Comparison of ENCODE assay signal across 8 mouse cellular contexts in genomic region chr17:31636942-31637811, GRCm38 (mm10). TPM values are rescaled to one million over a fixed set of nuclear protein-coding genes. Genes with fewer than 3 reads are reported as not detected.
DNase-seq lines count a peak whose midpoint lies in the region; ATAC-seq and TF ChIP-seq lines count a peak whose summit lies in the region.

Gene Cbs (minus strand): TSS chr17:31637238.

- H3K36me3 ChIP-seq in forebrain, embryonic 13.5 days (ENCODE audit: poor library complexity, severe bottlenecking): no peaks in the 10 kb centered on the region
- no peaks in the 10 kb centered on the region for H3K36me3 ChIP-seq in heart, embryonic 16.5 days (ENCODE audit: control insufficient read depth, insufficient read depth)
- H3K36me3 ChIP-seq in liver, postnatal 0 days (replicated peaks; ENCODE audit: insufficient read depth, low read length): no peaks in the 10 kb centered on the region
- no peaks in the 10 kb centered on the region for H3K36me3 ChIP-seq in neural tube, embryonic 14.5 days (ENCODE audit: control insufficient read depth, insufficient read depth, low read length)

- H3K27me3 ChIP-seq in forebrain, embryonic 13.5 days: peaks cover 24% of the 10 kb centered on the region
- H3K27me3 ChIP-seq in heart, embryonic 16.5 days (ENCODE audit: control insufficient read depth, insufficient read depth, low read length): peaks cover 13% of the 10 kb centered on the region
- peaks cover 21% of the 10 kb centered on the region; the same call in 1 of the 2 replicates for H3K27me3 ChIP-seq in liver, postnatal 0 days (ENCODE audit: insufficient read depth, low read length)
- H3K27me3 ChIP-seq in neural tube, embryonic 14.5 days (ENCODE audit: control insufficient read depth, insufficient read depth, low read length): peaks cover 12% of the 10 kb centered on the region

- H3K9me3 ChIP-seq in forebrain, embryonic 13.5 days (replicated peaks): no peaks in the 10 kb centered on the region
- H3K9me3 ChIP-seq in heart, embryonic 16.5 days (replicated peaks; ENCODE audit: control insufficient read depth, low read length): no peaks in the 10 kb centered on the region
- H3K9me3 ChIP-seq in liver, postnatal 0 days (ENCODE audit: low read length): no peaks in the 10 kb centered on the region
- no peaks in the 10 kb centered on the region for H3K9me3 ChIP-seq in neural tube, embryonic 14.5 days (ENCODE audit: control insufficient read depth, low read length)

- peak; percentile 83 for ATAC-seq in forebrain, embryonic 13.5 days
- ATAC-seq in heart, embryonic 16.5 days (replicated peaks; ENCODE audit: extremely low read depth, insufficient read depth, low FRiP score): peak; percentile 92
- ATAC-seq in liver, postnatal 0 days: peak; percentile 85
- ATAC-seq in neural tube, embryonic 14.5 days (ENCODE audit: low read depth): peak; percentile 92

- peak within 1 kb of the TSS; percentile 68 for H3K9ac ChIP-seq in forebrain, embryonic 13.5 days
- H3K9ac ChIP-seq in heart, embryonic 16.5 days (ENCODE audit: low read length): peak within 1 kb of the TSS; percentile 60
- peak within 1 kb of the TSS; percentile 69 for H3K9ac ChIP-seq in liver, postnatal 0 days (replicated peaks)
- peak within 1 kb of the TSS; percentile 50 for H3K9ac ChIP-seq in neural tube, embryonic 14.5 days (replicated peaks; ENCODE audit: low read depth, low read length)

- H3K27ac ChIP-seq in forebrain, embryonic 13.5 days: peak within 1 kb of the TSS; percentile 81
- H3K27ac ChIP-seq in heart, embryonic 16.5 days (ENCODE audit: low read length): peak within 1 kb of the TSS; percentile 48
- peak within 1 kb of the TSS; percentile 97 for H3K27ac ChIP-seq in liver, postnatal 0 days (ENCODE audit: low read depth)
- H3K27ac ChIP-seq in neural tube, embryonic 14.5 days (ENCODE audit: low read depth, low read length): peak within 1 kb of the TSS; percentile 55

- peaks cover 30% of the 10 kb centered on the region for H3K4me1 ChIP-seq in forebrain, embryonic 13.5 days
- peaks cover 21% of the 10 kb centered on the region for H3K4me1 ChIP-seq in heart, embryonic 16.5 days (ENCODE audit: control insufficient read depth, insufficient read depth, low read length)
- peaks cover 13% of the 10 kb centered on the region; the same call in 1 of the 2 replicates for H3K4me1 ChIP-seq in liver, postnatal 0 days (ENCODE audit: insufficient read depth)
- peaks cover 14% of the 10 kb centered on the region for H3K4me1 ChIP-seq in neural tube, embryonic 14.5 days (ENCODE audit: control insufficient read depth, insufficient read depth, low read length)

- peak within 1 kb of the TSS; percentile 96 for H3K4me2 ChIP-seq in forebrain, embryonic 13.5 days
- peak within 1 kb of the TSS; percentile 90 for H3K4me2 ChIP-seq in heart, embryonic 16.5 days (ENCODE audit: low read depth, low read length)
- peak within 1 kb of the TSS; percentile 76 for H3K4me2 ChIP-seq in liver, postnatal 0 days (ENCODE audit: low read depth, low read length)
- H3K4me2 ChIP-seq in neural tube, embryonic 14.5 days (ENCODE audit: low read depth, low read length): peak within 1 kb of the TSS; percentile 83

- peak; percentile 35 for DNase-seq in CD4-positive helper T cell, adult 2 months (ENCODE audit: low read depth, low spot score)
- peak; percentile 54 for DNase-seq in brain, adult 2 months (ENCODE audit: low read depth, low spot score)
- peak; percentile 90 to 97 for DNase-seq in kidney, postnatal 25 days
- peak; percentile 85 for DNase-seq in liver, postnatal 0 days
- peak; percentile 30 for DNase-seq in thymus, postnatal 0 days (ENCODE audit: low spot score)

- peak within 1 kb of the TSS; percentile 53 for H3K4me3 ChIP-seq in forebrain, embryonic 13.5 days
- H3K4me3 ChIP-seq in heart, embryonic 16.5 days (ENCODE audit: low read length): peak within 1 kb of the TSS; percentile 58
- peak within 1 kb of the TSS; percentile 55 for H3K4me3 ChIP-seq in liver, postnatal 0 days (ENCODE audit: low read depth, low read length)
- H3K4me3 ChIP-seq in neural tube, embryonic 14.5 days (ENCODE audit: low read depth, low read length): peak within 1 kb of the TSS; percentile 46

- no peak for TF ChIP-seq CTCF in liver, postnatal 0 days (IDR thresholded peaks at IDR 0.05; ENCODE audit: low read depth)

- WGBS in forebrain, embryonic 13.5 days: 3% methylated on average over 59 of the region's 61 CpGs
- WGBS in heart, embryonic 16.5 days: 3% methylated on average over 57 of the region's 61 CpGs
- WGBS in liver, postnatal 0 days (ENCODE audit: insufficient replicate concordance): 3% methylated on average over 55 of the region's 61 CpGs
- 2% methylated on average over 52 of the region's 61 CpGs for WGBS in neural tube, embryonic 14.5 days

- peak; percentile 10; the same call in 1 of the 2 replicates for TF ChIP-seq EP300 in liver, postnatal 0 days (IDR thresholded peaks at IDR 0.05; ENCODE audit: low read depth)

RNA-seq across cellular contexts. Expression of gene Cbs, which starts in this region (rescaled TPM):
- polyA plus RNA-seq in forebrain, embryonic 13.5 days (2015; fragmentation: Nextera tagmentation; extraction: Ambion mirVana): 4.4 and 5.3 TPM in 2 replicates
- 0.82 and 0.88 TPM in 2 replicates for polyA plus RNA-seq in heart, embryonic 16.5 days (2015; fragmentation: Nextera tagmentation; extraction: Ambion mirVana)
- polyA plus RNA-seq in liver, postnatal 0 days (2015; fragmentation: Nextera tagmentation; extraction: Ambion mirVana): 63.7 and 70.1 TPM in 2 replicates
- polyA plus RNA-seq in neural tube, embryonic 14.5 days (2014; fragmentation: Nextera tagmentation; extraction: Ambion mirVana): 10.1 and 10.7 TPM in 2 replicates
- 0.71 and 0.88 TPM in 2 replicates for polyA plus RNA-seq in thymus, postnatal 0 days (2015; fragmentation: Nextera tagmentation; extraction: Ambion mirVana)

Comparison
In these comparisons a context has a peak if more than half of its experiments do, and no peak if none do; other contexts are left out.
1. Peak in every context shown above with its lines: DNase-seq, ATAC-seq, H3K4me3 ChIP-seq and H3K27ac ChIP-seq.
2. Peak in ATAC-seq, H3K4me3 ChIP-seq, H3K27ac ChIP-seq, H3K9ac ChIP-seq and H3K4me2 ChIP-seq in heart, embryonic 16.5 days; RNA of the gene not detected or under 1 TPM.
3. Peak in DNase-seq in thymus, postnatal 0 days; RNA of the gene not detected or under 1 TPM.
4. DNase-seq: peak in every context shown above with its lines; median percentile 94 in kidney, postnatal 25 days; 85 in liver, postnatal 0 days; 54 in brain, adult 2 months; 35 in CD4-positive helper T cell, adult 2 months; 30 in thymus, postnatal 0 days.